Mouse (Mus musculus) neural tube, embryonic 13.5 days (tissue): ENCODE results near the gene Btbd6. TPM values are rescaled to one million over a fixed set of nuclear protein-coding genes. Genes with fewer than 3 reads are reported as not detected.

Experiments
- ATAC-seq: fragments of 200-750 bp; cut with Nextera tagmentation; 2 replicates; pipeline ENCODE4 v1.8.0; 2017; ENCODE audit warnings: low read depth, mild to moderate bottlenecking, moderate TSS enrichment, moderate library complexity
- H3K27ac ChIP-seq: fragments of 300-500 bp; sonication (generic); replicated peaks from 2 replicates; pipeline ENCODE4 v1.5.1; 2015; ENCODE audit warnings: moderate library complexity, mild to moderate bottlenecking, inconsistent platforms
- H3K27me3 ChIP-seq: fragments of 300-500 bp; sonication (generic); 2 replicates; pipeline ENCODE4 v1.6.1; 2015; ENCODE audit warnings: mild to moderate bottlenecking, inconsistent platforms
- H3K36me3 ChIP-seq: fragments of 300-500 bp; sonication (generic); 2 replicates; pipeline ENCODE4 v1.6.1; 2015; ENCODE audit warnings: mild to moderate bottlenecking, inconsistent platforms
- H3K4me1 ChIP-seq: fragments of 300-500 bp; sonication (generic); replicated peaks from 2 replicates; pipeline ENCODE4 v1.6.1; 2015; ENCODE audit warnings: inconsistent platforms
- H3K4me2 ChIP-seq: fragments of 300-500 bp; sonication (generic); 2 replicates; pipeline ENCODE4 v1.6.1; 2015; ENCODE audit warnings: inconsistent platforms, mild to moderate bottlenecking, moderate library complexity
- H3K4me3 ChIP-seq: fragments of 300-500 bp; sonication (generic); 2 replicates; pipeline ENCODE4 v1.5.1; 2015; ENCODE audit warnings: mild to moderate bottlenecking, inconsistent platforms
- H3K9ac ChIP-seq: fragments of 300-500 bp; sonication (generic); 2 replicates; pipeline ENCODE4 v1.6.1; 2015; ENCODE audit warnings: moderate library complexity, mild to moderate bottlenecking, inconsistent platforms
- H3K9me3 ChIP-seq: fragments of 300-500 bp; sonication (generic); 2 replicates; pipeline ENCODE4 v1.6.1; 2016; ENCODE audit warnings: inconsistent platforms
- WGBS: fragments of 180-500 bp; shearing (Covaris S2); methylation state at CpG from one replicate; pipeline ENCODE4 v1.1.7; 2015; 5-methylcytosine and 5-hydroxymethylcytosine counted together
- polyA plus RNA-seq: library from polyadenylated mRNA; unstranded; fragments of >200 nt; fragmentation: Nextera tagmentation; extraction: Ambion mirVana; gene quantifications from 2 replicates; pipeline ENCODE4 v1.2.1, GENCODE M21; 2015

Gene Btbd6
- 35.0 and 41.4 TPM in 2 replicates for polyA plus RNA-seq

DNA sequence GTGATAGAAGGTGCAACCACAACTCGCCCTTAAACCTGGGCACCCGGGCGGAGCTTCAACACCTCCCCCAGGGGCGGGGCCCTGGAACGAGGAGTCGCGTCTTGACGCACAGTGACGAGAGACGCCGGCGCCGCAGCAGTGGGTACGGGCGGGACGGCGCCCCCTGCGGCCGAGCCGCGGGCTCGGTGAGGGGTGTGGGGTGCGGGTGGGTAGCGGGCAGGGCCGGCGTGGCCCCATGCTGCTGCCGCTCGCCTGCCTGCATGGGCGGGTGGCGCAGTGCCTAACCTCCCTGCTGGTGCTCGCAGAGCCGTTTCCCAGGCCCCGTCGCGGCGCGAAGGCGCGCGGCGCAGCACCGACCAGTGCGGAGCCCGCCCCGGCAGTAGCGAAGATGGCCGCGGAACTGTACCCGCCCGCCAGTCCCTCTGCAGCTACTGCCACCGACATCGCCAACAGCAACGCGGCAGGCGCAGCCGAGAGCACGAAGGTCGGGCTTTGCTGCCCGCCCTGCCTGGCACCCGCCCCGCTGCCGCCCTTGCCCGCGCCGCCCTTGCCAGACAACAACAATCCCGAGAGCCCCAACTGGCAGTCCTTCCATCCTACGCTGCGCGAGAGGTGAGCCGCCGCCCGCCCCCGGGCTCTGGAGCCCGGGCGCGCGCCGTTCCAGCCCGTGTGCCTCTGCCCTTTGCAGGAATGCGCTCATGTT, at the start of gene Btbd6:
TSS of gene Btbd6 (plus strand) at position 112 of the 703 bp plus-strand sequence.
- no peaks in the 10 kb centered on the region for H3K9me3 ChIP-seq
- peaks cover 30% of the 10 kb centered on the region for H3K4me1 ChIP-seq
- H3K27me3 ChIP-seq: no peaks in the 10 kb centered on the region
- under 1% methylated on average over 80 of the region's 80 CpGs for WGBS
- ATAC-seq: peak; percentile 97
- peak within 1 kb of the TSS; percentile 95 for H3K27ac ChIP-seq
- H3K9ac ChIP-seq: peak within 1 kb of the TSS; percentile 90
- peaks cover 73% of the 10 kb centered on the region for H3K36me3 ChIP-seq
- H3K4me3 ChIP-seq: peak within 1 kb of the TSS; percentile 67
- H3K4me2 ChIP-seq: peak within 1 kb of the TSS; percentile 91

DNA sequence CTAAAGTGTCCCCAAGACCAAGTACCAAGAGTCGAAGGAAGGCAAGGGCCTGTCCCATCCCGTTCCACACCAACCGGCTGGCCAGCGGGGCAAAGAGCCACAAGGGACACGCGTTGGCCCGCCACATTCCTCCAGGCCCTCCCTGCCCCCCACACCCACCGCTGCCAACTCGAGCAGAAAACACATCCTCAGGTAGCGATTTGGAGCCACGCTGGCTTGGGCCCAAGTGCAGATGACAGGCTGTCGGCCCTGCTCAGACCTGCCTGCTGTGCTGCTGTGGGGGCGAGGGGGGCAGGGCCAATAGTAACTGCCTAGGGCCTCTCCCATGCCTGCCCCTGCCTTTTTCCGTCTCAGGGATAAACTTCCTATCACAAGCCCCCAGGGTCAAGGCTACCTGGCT, 49.0 kb upstream of the Btbd6 start:
- no peak for ATAC-seq
- WGBS: 73% methylated on average over 14 of the region's 14 CpGs
- Histone ChIP-seq H3K9me3 (no peaks in the 10 kb centered on the region), H3K27me3 (peaks cover 51% of the 10 kb centered on the region), H3K4me3 (peak overlapping the region; percentile 68; the same call in 1 of the 2 replicates), H3K27ac (no peak overlapping the region), H3K4me1 (peaks cover 64% of the 10 kb centered on the region), H3K9ac (peak overlapping the region; percentile 83), H3K36me3 (no peaks in the 10 kb centered on the region), H3K4me2 (peak overlapping the region; percentile 81)

DNA sequence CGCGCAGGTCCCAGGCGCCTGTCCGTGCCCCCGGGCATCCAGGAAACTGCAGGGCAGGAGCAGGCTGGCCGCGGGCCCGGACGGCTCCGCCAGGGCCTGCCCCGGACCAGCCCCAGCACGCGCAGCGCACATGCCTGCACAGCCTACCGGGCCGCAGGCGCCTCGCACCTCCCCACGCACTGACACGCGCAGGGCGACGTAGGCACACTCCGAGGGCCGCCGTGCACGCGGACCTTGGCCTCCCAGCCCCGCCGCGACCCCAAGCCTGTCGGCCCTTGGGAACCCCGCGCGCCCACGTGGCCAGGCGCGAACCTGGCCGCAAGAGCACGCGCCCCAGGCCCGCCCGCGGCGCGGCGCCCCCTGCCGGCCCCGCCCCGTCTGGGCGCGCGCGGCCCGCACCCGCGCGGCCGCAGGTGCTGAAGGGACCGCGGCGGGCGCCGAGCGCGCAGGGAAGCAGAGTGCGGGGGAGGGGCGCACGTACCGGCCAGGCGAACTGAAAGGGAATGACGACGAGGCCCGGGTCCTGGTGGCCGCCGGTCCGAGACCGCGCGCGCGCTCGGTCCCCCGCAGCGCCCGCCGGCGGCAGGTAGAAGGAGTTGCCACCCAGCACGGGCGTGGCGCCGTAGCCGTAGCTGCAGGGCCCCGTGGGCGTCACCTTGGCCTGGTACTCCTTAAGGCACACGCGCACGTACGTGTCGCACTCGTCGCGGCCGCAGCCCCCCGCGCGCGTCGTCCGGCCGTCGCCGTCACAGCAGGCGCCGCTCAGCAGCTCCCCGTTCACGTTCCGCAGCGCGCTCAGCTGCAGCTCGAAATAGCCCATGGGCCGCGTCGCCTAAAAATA, 47.7 kb upstream of the Btbd6 start:
- Histone ChIP-seq H3K4me3 (peak overlapping the region; percentile 68), H3K9ac (peak overlapping the region; percentile 83), H3K27me3 (peaks cover 51% of the 10 kb centered on the region), H3K27ac (peak overlapping the region; percentile 91), H3K4me1 (peaks cover 50% of the 10 kb centered on the region), H3K36me3 (no peaks in the 10 kb centered on the region), H3K4me2 (peak overlapping the region; percentile 81), H3K9me3 (no peaks in the 10 kb centered on the region)
- peak; percentile 67 for ATAC-seq
- WGBS: under 1% methylated on average over 113 of the region's 124 CpGs

DNA sequence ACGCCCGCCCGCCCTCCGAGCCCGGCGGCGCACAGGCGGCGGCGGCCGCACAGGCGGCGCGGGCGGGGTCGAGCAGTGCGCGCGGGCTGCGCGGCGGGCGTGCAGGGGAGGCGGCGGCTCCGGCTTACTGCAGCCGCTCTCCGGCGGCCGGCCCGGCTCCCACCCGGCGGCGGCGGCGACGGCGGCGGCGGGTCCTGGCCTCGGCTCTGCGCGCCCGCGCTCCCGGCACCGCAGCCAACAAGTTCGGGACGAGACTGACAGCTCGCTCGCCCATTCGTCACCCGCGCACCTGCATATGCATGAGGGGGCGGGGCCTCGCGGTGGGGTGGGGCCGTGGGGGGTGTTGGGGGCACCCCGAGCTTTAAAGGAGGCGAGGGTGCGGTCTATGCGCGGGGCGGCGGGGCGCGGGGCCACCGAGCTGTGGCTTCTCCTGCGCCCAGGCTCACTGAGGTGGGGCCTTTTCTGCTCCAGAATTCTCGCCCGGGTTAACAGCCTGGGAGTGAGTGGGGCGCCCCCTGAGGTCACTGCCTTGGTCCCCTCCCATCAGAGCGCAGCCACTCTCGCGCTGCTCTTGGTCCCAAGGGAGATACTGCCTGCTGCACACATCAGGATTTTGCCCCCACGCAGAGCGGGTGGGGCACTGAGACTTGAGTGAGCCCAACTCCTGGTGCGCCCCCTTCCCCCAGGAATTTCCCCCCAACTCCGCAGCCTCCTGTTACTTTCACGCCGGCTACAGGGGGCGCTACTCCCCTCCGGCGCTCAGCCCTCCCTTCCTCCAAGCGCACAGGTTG, 46.5 kb upstream of the Btbd6 start, which contains the start of gene Jag2:
TSS of gene Jag2 (minus strand) at position 215 of the 791 bp plus-strand sequence.
- Histone ChIP-seq H3K4me3 (peak within 1 kb of the TSS; percentile 68), H3K4me2 (peak within 1 kb of the TSS; percentile 81), H3K27ac (peak within 1 kb of the TSS; percentile 91), H3K4me1 (peaks cover 43% of the 10 kb centered on the region), H3K9me3 (no peaks in the 10 kb centered on the region), H3K9ac (peak within 1 kb of the TSS; percentile 83), H3K27me3 (peaks cover 51% of the 10 kb centered on the region), H3K36me3 (no peaks in the 10 kb centered on the region)
- WGBS: under 1% methylated on average over 76 of the region's 85 CpGs
- ATAC-seq: peak; percentile 38

DNA sequence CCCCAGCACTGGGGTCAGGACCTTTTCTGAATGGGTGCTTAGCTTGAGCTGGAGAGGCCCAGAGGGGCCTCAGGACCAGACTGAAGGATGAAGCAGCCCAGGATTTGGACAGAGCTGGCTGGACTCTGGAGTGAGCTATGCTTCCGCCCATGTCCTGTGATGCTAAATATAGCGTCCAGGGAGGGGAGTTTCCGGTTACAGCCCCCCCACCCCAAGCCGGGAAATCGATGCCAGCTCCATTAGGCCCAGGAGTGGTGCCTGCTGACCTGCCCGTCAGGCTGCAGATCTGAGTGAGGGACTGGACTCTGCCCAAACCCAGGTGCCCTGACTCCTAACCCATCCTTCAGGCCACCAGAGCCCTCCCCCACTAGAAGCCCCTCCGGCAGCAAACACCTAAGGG, 43.6 kb upstream of the Btbd6 start:
- no peak for ATAC-seq
- Histone ChIP-seq H3K4me1 (peaks cover 27% of the 10 kb centered on the region), H3K27ac (no peak overlapping the region), H3K4me3 (no peak overlapping the region), H3K4me2 (no peak overlapping the region), H3K9me3 (no peaks in the 10 kb centered on the region), H3K27me3 (peaks cover 43% of the 10 kb centered on the region), H3K9ac (no peak overlapping the region), H3K36me3 (no peaks in the 10 kb centered on the region)
- WGBS: 72% methylated on average over 7 of the region's 7 CpGs

DNA sequence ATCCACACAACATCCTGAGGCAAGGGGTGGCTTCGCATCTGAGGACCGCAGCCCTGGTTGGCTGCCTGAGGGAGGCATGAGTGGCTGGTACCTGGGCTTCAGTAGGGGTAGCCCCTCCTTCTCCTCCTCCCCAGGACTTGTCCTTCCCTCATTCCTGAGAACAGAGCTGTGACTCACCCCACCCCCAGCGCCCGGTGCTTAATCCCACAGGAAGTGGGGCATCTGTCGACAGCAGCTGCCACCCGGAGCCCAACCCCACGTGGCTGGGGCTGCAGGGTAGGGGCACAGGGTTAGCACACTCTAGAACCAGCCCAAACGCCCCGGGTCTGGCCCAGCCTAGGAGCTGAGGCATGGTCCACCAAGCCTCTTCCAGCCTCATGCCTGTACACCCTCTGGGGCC, 38.4 kb upstream of the Btbd6 start:
- 49% methylated on average over 9 of the region's 9 CpGs for WGBS
- no peaks in the 10 kb centered on the region for H3K36me3 ChIP-seq
- no peaks in the 10 kb centered on the region for H3K9me3 ChIP-seq
- no peak overlapping the region for H3K4me3 ChIP-seq
- no peak overlapping the region for H3K27ac ChIP-seq
- no peak overlapping the region for H3K4me2 ChIP-seq
- no peak for ATAC-seq
- H3K9ac ChIP-seq: 0 out of 2 replicates have a peak overlapping the region, but pooled peaks have one; percentile 34
- H3K4me1 ChIP-seq: peaks cover 45% of the 10 kb centered on the region
- no peaks in the 10 kb centered on the region for H3K27me3 ChIP-seq

DNA sequence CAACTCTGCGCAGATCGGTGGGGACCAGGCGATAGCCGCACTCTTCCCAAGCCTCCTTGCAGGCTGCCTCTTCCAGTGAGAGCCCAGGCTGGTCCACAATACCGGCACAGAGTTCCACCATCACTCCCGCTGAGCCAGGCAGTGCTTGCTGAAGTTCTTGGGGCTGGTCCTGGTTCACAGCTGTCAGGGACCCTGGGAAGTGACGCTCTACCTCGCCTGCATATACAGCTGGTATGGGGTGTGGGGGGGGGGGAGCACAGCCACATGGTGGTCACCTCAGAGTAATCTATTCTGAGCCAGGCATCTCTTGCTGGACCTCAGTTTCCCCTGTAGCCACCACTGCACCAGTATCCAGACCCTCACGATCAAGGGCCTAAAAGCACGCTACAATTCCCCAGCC, 37.9 kb upstream of the Btbd6 start:
- WGBS: 85% methylated on average over 10 of the region's 10 CpGs
- H3K9me3 ChIP-seq: no peaks in the 10 kb centered on the region
- no peak for ATAC-seq
- no peak overlapping the region for H3K4me2 ChIP-seq
- no peak overlapping the region for H3K27ac ChIP-seq
- H3K9ac ChIP-seq: 0 out of 2 replicates have a peak overlapping the region, but pooled peaks have one; percentile 34
- H3K36me3 ChIP-seq: no peaks in the 10 kb centered on the region
- no peak overlapping the region for H3K4me3 ChIP-seq
- no peaks in the 10 kb centered on the region for H3K27me3 ChIP-seq
- H3K4me1 ChIP-seq: peaks cover 45% of the 10 kb centered on the region

DNA sequence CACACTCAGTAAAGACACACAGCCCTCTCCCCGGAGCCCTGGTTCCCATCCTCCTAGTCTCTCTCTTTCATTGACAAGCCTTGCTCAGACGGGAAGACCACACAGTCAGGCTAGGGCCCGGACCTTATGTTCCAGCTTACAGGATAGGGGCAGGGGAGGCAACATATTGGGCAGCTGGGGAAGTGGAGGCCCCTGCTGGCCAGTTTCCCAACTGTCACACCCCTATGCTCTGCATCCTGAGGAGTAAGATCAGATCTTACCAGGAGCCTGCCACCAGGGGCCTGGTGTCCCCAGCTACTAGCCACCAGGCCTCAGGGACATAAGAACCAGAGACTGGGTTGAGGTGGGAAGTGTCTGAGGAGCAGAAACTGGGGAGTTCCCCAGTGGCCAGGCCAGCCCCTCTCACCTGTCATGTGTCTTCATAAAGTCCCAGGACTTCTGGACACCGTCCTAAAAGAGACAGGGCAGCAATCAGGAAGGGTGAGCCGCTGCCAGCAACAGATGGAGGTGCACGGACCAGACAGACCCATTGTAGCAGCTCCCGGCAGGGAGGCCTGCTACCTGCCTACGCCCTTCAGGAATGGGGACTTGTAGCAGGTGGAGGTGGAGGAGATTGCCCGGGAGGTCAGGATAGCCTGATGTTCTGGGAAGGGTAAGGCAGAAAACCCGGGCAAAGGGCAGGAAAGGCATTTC, 37.3 kb upstream of the Btbd6 start:
- Histone ChIP-seq H3K27ac (no peak overlapping the region), H3K4me3 (no peak overlapping the region), H3K4me1 (peaks cover 45% of the 10 kb centered on the region), H3K9me3 (no peaks in the 10 kb centered on the region), H3K4me2 (no peak overlapping the region), H3K9ac (peak overlapping the region; percentile 41; the same call in 1 of the 2 replicates), H3K36me3 (no peaks in the 10 kb centered on the region), H3K27me3 (no peaks in the 10 kb centered on the region)
- no peak for ATAC-seq
- 65% methylated on average over 10 of the region's 10 CpGs for WGBS

DNA sequence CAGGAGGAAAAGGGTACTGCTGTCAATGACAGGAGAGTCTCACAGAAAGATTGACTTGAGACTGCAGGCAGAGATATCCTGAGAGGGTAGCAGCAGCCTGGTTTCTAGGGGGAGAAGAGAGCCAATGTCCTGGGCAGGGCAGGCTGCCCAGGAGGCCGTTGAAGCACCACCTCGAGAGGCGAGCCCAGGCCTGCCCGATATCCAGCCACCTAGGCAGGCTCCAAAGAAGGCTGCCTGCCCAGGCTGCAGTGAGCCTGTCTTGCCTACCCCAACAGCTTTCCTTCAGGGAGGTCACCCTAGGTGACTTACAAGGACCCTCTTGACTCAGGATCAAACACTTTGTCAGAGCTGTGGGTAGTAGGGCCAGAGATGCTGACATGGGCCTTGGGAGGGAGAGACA, 36.0 kb upstream of the Btbd6 start:
- H3K4me3 ChIP-seq: no peak overlapping the region
- 86% methylated on average over 4 of the region's 4 CpGs for WGBS
- ATAC-seq: no peak
- no peak overlapping the region for H3K27ac ChIP-seq
- H3K27me3 ChIP-seq: no peaks in the 10 kb centered on the region
- H3K4me1 ChIP-seq: peaks cover 45% of the 10 kb centered on the region
- H3K9ac ChIP-seq: peak overlapping the region; percentile 41; the same call in 1 of the 2 replicates
- no peaks in the 10 kb centered on the region for H3K9me3 ChIP-seq
- H3K4me2 ChIP-seq: no peak overlapping the region
- no peaks in the 10 kb centered on the region for H3K36me3 ChIP-seq

DNA sequence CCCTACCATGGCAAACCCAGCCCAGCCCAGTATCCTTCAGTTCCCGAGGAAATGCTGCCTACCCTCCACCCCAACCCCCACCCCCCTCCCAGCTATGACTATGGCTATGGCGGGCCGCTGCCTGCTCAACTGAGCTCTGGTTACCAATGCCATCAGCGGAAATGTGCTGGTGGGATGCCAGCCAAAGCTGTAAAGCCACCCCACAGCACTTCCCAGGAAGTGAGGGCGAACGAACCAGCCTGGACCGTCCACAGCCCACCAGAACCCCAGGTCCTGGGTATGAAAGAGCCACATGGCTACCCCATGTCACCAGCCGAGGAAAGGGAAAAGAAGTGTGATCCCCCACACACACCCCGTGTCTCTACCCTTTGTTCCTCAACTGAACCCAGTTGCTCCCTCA, 35.6 kb upstream of the Btbd6 start:
- Histone ChIP-seq H3K27me3 (no peaks in the 10 kb centered on the region), H3K9ac (0 out of 2 replicates have a peak overlapping the region, but pooled peaks have one; percentile 84), H3K4me3 (no peak overlapping the region), H3K4me2 (no peak overlapping the region; the same call in 1 of the 2 replicates), H3K36me3 (no peaks in the 10 kb centered on the region), H3K4me1 (peaks cover 45% of the 10 kb centered on the region), H3K27ac (no peak overlapping the region), H3K9me3 (no peaks in the 10 kb centered on the region)
- 71% methylated on average over 9 of the region's 9 CpGs for WGBS
- ATAC-seq: no peak

DNA sequence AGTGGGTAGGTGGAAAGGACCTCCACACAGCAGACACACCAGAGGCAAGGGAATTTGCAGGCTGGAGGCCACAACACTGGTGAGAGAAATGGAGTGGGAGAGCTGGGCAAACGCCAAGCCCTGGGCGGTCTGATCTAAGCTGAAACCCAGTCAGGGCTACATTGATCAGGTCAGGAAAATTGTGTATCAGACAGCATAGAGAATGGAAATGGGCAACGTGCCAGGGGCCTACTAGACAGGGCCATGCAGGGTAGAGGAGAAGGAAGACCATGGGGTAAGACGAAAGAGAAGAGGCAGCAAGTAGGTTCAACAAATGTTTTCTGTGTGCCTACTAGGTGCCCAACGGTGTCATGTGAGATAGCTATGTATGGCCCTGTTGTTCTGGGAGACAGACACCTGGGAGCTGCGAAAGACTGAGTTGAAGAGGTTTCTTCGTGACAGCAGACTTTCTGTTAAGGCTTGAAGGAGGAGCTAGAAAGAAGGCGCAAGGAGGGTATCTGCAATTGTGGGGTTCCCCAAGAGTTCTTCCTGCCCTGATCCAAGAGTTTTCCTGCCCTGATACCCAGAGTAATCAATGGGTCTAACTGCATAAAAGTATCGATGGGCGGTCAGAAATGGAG, 35.0 kb upstream of the Btbd6 start:
- no peaks in the 10 kb centered on the region for H3K27me3 ChIP-seq
- H3K4me2 ChIP-seq: peak overlapping the region; percentile 68
- 0 out of 2 replicates have a peak overlapping the region, but pooled peaks have one; percentile 18 for H3K27ac ChIP-seq
- peaks cover 45% of the 10 kb centered on the region for H3K4me1 ChIP-seq
- H3K36me3 ChIP-seq: no peaks in the 10 kb centered on the region
- WGBS: 45% methylated on average over 10 of the region's 10 CpGs
- 0 out of 2 replicates have a peak, but pooled peaks have one; percentile 2 for ATAC-seq
- H3K9me3 ChIP-seq: no peaks in the 10 kb centered on the region
- peak overlapping the region; percentile 84 for H3K9ac ChIP-seq
- peak overlapping the region; percentile 70 for H3K4me3 ChIP-seq
